Mouse (Mus musculus) gastrocnemius, adult 2 months (tissue): Measurements from ENCODE around the gene Lsm7. TPM values are rescaled to one million over a fixed set of nuclear protein-coding genes. Genes with fewer than 3 reads are reported as not detected.

Experiments used
- DNase-seq: peaks from one replicate; pipeline ENCODE4 v3.0.0; 2022
- H3K27ac ChIP-seq: fragments of 200-600 bp; 2 replicates; pipeline ENCODE4 v1.8.1; 2022; ENCODE audit warnings: mild to moderate bottlenecking
- H3K4me3 ChIP-seq: fragments of 200-600 bp; 2 replicates; pipeline ENCODE4 v1.8.1; 2022; ENCODE audit warnings: mild to moderate bottlenecking, moderate library complexity
- CTCF ChIP-seq: fragments of 200-600 bp; IDR thresholded peaks from 2 replicates; pipeline ENCODE4 v1.8.1; 2022; ENCODE audit warnings: antibody characterized with exemption, mild to moderate bottlenecking, moderate library complexity
- intact Hi-C: fragments of 180-260 bp; cut with DNase I; formaldehyde crosslinking; loops from one replicate; pipeline ENCODE4 v1.15.1; 2025
- microRNA-seq: library from miRNA; unstranded; fragments of <30 nt; microRNA quantifications from one replicate; pipeline ENCODE4 v1.2.0, GENCODE M21; 2021
- total RNA-seq, 2 experiments: library from RNA; stranded (reverse); gene quantifications; 2 replicates each; pipeline ENCODE4 v1.2.3; 2021

The Lsm7 gene
- total RNA-seq, 2 experiments from 2014 or later: 13.5 to 20.0 TPM

DNA sequence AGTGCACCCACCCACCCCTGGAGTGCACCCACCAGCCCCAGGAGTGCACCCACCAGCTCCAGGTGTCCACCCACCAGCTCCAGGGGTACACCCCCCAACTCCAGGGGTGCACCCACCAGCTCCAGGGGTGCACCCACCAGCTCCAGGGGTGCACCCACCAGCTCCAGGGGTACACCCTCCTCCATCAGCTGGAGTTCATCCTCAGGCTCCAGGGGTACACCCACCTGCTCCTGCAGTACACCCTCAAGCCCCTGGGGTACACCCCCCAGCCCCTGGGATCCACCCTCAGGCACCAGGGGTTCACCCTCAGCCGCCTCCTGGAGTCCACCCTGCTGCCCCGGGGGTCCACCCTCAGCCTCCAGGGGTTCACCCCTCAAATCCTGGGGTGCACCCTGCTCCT lies 50.7 kb downstream of the Lsm7 start:
- intact Hi-C loops: no loop called here
- H3K4me3 ChIP-seq: no peak overlapping the region
- TF ChIP-seq CTCF: no peak
- DNase-seq: peak; percentile 20
- H3K27ac ChIP-seq: no peak overlapping the region

DNA sequence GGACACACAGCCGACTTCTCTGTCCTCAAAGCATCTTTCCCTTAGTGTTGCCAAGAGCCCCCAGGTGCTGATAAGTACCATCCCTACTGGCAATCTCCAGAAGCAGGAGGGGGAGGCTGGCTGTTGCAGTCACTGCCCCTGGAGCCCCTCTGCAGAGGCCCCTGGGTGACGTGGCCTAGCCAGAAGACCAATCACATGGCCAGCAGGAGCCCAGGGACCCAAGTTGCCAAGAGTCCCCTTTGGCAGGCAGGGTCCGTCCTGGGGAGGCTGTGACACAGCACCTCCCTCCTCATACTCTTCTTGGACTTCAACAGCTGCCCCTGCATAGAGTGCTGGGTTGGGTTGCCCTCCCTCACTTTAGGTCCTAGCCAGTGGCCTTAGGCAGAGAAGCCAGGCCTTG lies 52.0 kb downstream of the Lsm7 start:
- no peak overlapping the region for H3K27ac ChIP-seq
- peak; percentile 15 for DNase-seq
- H3K4me3 ChIP-seq: no peak overlapping the region
- intact Hi-C loops: no loop called here
- no peak for TF ChIP-seq CTCF

Small RNA genes within 50 kb of the gene (microRNA-seq; reads per million reads assigned to microRNA genes)
- 5.1 reads per million for gene Mir1982

Other genes with a start within 250 kb of the Lsm7 start
- under 1 TPM; 0.28 to 0.38 TPM for gene Gm49322, start 249.2 kb downstream of the Lsm7 start, total RNA-seq
- gene Csnk1g2, start 232.4 kb downstream of the Lsm7 start, total RNA-seq: 100 to 1,000 TPM; 101 to 105 TPM
- 10 to 100 TPM; 34.7 to 40.0 TPM for gene Btbd2, start 198.1 kb downstream of the Lsm7 start, total RNA-seq
- 100 to 1,000 TPM; 253 TPM for gene Mknk2, start 177.1 kb downstream of the Lsm7 start, total RNA-seq
- gene Mob3a, start 153.2 kb downstream of the Lsm7 start, total RNA-seq: 1 to 10 TPM; 4.9 to 5.5 TPM
- 1 to 10 TPM; 2.6 to 3.0 TPM for gene Izumo4, start 153.0 kb downstream of the Lsm7 start, total RNA-seq
- 10 to 100 TPM; 27.0 to 33.5 TPM for gene Ap3d1, start 112.9 kb downstream of the Lsm7 start, total RNA-seq
- gene Dot1l, start 100.0 kb downstream of the Lsm7 start, total RNA-seq: 10 to 100 TPM; 19.9 to 23.1 TPM
- gene Sf3a2, start 57.0 kb downstream of the Lsm7 start, total RNA-seq: 10 to 100 TPM; 28.9 to 29.1 TPM
- gene Plekhj1, start 56.6 kb downstream of the Lsm7 start, total RNA-seq: 10 to 100 TPM; 22.3 to 29.8 TPM
- under 1 TPM; 0.38 to 0.98 TPM for gene Amh, start 50.0 kb downstream of the Lsm7 start, total RNA-seq
- gene Jsrp1, start 41.7 kb downstream of the Lsm7 start, total RNA-seq: 100 to 1,000 TPM; 397 to 414 TPM
- gene Oaz1, start 28.6 kb downstream of the Lsm7 start, total RNA-seq: 100 to 1,000 TPM; 579 to 691 TPM
- gene Lingo3, start 11.2 kb downstream of the Lsm7 start, total RNA-seq: 10 to 100 TPM; 10.9 to 11.3 TPM
- gene Sppl2b, start 66 bp upstream of the Lsm7 start, total RNA-seq: 10 to 100 TPM; 11.3 to 18.5 TPM
- gene Tmprss9, start 16.6 kb upstream of the Lsm7 start, total RNA-seq: under 1 TPM in 1 of 2 experiments, not detected in 1; 0.08 TPM
- gene Timm13, start 45.8 kb upstream of the Lsm7 start, total RNA-seq: 100 to 1,000 TPM; 110 to 139 TPM
- 1 to 10 TPM; 1.9 to 3.0 TPM for gene Lmnb2, start 63.0 kb upstream of the Lsm7 start, total RNA-seq
- 10 to 100 TPM; 23.6 to 28.4 TPM for gene Gadd45b, start 74.9 kb upstream of the Lsm7 start, total RNA-seq
- 1 to 10 TPM in 1 of 2 experiments, under 1 TPM in 1; 0.66 to 1.0 TPM for gene Gng7, start 159.7 kb upstream of the Lsm7 start, total RNA-seq
- gene Diras1, start 170.5 kb upstream of the Lsm7 start, total RNA-seq: under 1 TPM in 1 of 2 experiments, not detected in 1; 0.08 TPM
- gene Slc39a3, start 182.2 kb upstream of the Lsm7 start, total RNA-seq: 10 to 100 TPM; 11.6 to 16.0 TPM
- 100 to 1,000 TPM; 100 TPM for gene Sgta, start 205.0 kb upstream of the Lsm7 start, total RNA-seq
- 10 to 100 TPM; 25.1 to 25.9 TPM for gene Thop1, start 214.8 kb upstream of the Lsm7 start, total RNA-seq
- not detected for gene Creb3l3, start 243.7 kb upstream of the Lsm7 start, total RNA-seq